Mouse (Mus musculus) fat pad, adult 2 months (tissue): ENCODE results near the gene C1ql2.

Experiments
- DNase-seq: peaks from one replicate; pipeline ENCODE4 v3.0.0-alpha.2; 2011; ENCODE audit warnings: low read depth, low spot score; ENCODE audit errors: extremely low read depth

The C1ql2 gene

GRCm38 (mm10) chr1:120340419-120341171, at the start of gene C1ql2:
C1ql2 (plus strand) TSS chr1:120340582.
- DNase-seq = no peak

DNA sequence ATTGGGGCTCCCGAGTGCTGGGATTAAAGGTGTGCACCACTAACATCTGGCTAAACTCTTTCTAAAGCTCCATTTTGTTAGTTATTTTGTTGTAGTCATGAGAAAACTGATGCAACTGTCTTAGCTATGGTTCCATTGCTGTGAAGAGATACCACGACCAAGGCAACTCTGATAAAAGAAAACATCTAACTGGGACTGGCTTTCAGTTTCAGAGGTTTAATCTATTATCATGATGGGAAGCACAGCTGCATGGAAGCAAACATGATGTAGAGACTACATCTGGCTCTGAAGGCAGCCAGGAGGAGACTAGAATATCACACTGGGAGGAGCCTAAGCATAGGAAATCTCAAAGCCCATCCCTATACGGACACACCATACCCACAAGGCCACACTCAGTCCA, 48.7 kb upstream of the C1ql2 start:
- no peak for DNase-seq

DNA sequence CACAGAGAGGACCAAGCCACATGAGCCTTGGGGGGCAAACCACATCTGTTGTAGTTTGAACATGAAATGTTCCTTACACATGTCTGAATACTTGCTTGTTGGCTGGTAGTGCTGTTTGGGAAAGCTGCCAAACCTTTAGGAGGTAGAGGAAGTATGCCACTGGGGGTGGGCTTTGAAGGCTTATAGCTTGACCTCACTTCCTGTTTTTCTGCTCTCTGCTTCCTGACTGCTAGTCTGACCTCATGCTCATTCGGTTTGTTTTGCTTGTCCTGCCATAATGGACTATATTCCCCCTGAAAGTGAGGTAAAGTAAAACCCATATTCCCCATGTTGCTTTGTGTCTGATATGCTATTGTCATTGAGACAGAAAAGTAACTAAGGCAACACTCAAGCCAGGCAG, 46.6 kb upstream of the C1ql2 start:
- DNase-seq = no peak

- no peak for DNase-seq
These were observed 43.4 kb upstream of the C1ql2 start for GRCm38 (mm10) chr1:120296936-120297335.

DNA sequence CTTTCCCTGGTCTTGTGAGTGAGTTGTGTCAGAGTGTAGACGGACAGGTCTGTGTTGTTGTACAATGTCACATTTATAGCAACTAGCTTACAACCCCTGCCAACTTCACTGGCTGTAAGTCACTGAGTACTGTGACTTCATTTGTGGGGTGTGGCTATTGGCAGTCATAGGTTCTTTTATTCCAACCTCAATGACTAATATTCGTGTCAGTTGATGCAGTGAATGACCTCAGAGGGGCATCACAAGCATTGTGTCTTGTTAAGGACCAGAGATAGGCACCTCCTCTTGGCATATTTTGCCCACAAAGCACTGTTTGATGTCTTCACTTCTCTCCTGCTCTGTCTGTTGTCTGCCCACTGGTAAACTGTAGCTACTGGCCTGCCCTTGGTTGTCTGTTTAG, 34.6 kb upstream of the C1ql2 start:
- no peak for DNase-seq

- no peak for DNase-seq
These were observed 18.9 kb upstream of the C1ql2 start for GRCm38 (mm10) chr1:120321270-120322021.

DNA sequence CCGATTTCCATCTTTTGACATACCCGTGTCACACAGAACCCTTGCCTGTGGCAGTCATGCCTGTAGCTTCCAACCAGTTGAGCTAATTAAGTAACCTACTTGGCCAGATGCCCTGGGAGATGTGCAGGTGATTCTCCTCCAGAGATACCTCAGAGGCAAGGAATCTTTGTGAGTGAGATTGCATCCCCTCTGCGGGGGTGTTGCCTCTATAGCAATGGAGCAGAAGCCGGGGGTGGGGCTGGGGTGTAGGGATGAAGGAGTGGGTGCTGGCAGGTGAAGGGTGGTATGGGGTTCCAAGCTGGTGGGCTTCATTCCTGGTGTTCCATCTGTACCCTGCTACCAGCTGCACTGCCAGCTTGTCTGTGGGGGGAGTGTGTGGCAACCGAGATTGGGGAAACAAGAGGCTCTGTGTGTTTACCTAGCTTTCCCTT, 17.2 kb upstream of the C1ql2 start:
- peak; percentile 65 for DNase-seq

DNA sequence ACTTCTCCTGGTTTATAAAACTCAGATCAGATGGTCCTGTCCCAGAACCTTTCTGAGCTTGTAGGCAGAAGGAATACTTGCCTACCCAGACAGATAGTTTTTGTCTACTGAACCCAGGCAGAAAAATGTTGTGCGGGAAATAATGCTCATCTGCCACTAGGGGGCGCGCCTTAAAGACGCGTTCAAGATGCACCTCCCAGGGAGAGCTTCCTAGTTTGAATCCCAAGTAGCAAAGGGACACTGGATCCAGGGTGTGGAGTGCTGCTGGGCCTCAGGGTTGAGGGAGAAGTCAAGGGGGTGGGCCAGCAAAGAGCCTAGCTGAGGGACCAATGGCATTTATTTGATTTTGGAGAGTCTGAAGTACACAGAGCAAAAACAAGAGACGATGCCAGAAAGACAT, 12.7 kb upstream of the C1ql2 start:
- DNase-seq = no peak

GRCm38 (mm10) chr1:120328212-120328611, 12.2 kb upstream of the C1ql2 start:
- DNase-seq = no peak

DNA sequence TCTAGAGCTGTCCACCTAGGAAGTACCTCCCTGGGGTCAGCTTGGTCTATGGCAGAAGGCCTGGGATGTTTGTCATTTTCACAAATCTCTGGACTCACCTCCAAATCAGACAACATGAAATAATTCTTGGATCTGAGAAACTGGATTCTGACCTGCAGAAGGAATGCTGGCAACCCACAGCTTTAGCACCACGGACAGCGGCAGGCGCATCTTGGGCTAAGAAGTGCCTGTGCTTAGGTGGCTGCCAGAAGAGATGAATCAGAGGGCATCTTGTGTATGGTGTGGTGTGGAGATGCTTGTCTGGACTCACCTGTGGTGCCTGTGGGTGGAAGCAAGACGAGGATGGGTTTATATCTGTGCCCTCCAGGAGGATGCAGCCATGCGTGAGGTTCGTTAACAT, 8.5 kb upstream of the C1ql2 start:
- no peak for DNase-seq

- no peak for DNase-seq
These were observed 2.4 kb upstream of the C1ql2 start for GRCm38 (mm10) chr1:120337970-120338369.

GRCm38 (mm10) chr1:120341172-120341675, 842 bp downstream of the C1ql2 start:
- no peak for DNase-seq

DNA sequence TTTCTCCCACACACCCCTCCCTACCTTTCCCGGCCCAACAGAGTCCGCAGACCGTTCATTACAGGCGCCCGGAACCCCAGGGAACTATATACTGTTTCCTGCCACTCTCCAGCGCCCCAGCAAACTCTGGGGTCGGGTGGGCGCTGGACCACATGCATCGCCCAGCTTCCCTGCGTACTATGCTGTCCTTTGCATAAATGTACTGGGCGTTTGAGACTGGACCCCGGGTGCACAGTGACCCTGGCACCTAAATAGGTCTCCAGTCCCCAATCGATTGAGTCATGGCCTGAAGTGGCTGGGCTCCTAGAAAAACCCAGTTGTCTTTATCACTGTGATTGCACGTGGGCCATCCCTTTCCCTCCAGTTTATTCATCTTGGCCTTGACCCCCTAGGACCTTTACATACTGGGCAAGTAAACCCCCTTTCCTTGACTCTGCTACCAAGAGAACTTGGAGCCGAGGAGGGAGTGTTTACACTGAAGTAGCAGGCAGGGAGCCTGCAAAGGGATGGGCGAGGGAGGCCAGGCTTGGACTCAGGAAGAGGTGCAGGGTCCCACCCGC, 1.5 kb downstream of the C1ql2 start:
- DNase-seq = no peak

DNA sequence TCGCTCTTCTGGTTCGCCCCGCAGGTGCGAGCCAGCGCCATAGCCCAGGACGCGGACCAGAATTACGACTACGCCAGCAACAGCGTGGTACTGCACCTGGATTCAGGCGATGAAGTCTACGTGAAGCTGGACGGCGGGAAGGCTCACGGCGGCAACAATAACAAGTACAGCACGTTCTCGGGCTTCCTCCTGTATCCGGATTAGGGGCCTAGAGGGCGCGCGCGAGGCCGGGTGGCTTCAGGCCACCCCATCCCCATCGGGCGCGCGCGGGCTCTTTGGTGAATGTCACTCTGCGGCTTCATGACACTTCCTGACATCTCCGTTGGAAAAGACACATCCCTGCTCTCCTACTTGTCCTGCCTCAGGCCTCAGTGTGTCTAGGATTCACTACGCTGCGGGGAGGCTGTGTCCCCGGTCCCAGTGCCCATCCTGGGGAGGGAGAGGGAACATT, 2.0 kb downstream of the C1ql2 start:
- DNase-seq = no peak

DNA sequence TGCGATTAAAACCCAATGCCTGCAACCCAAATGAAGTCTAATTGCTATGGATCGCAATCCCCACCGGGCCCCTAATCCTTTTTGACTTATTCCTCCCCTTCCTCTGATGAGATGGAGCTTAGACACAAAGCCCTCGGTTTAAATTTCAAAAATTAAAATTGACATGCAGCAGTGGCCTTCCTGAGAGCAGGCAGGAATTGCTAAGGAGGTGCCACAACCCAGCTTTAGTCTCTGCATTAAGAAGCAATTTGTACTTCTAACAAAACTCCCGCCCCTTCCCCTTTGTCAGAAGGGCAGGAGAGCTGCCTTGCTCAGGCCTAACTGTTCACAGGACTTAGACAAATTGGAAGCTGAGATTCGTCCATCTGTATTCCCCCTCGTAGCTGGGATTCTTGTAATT, 4.6 kb downstream of the C1ql2 start:
- DNase-seq = no peak

DNA sequence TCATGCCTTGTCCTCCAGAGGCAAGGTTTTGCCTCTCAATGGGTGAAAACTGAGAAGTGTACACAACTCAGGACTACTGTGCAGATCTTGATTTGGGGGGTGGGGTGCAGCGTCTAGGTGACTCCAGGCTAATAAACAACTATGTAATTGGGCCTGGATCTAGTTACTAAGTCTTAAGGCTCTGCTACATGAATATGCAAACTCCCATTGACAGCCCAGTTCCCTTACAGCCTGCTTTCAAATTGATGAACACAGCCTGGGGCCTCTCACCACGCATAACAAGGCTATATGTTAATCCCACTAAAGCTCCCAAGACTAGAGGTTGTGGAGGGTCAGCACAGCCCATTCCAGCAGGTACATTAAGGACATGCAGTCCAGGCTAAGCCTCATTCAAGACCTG, 14.0 kb downstream of the C1ql2 start:
- no peak for DNase-seq

GRCm38 (mm10) chr1:120357371-120358274, 17.2 kb downstream of the C1ql2 start:
- no peak for DNase-seq

GRCm38 (mm10) chr1:120363638-120364037, 23.3 kb downstream of the C1ql2 start:
- DNase-seq = no peak

GRCm38 (mm10) chr1:120368138-120368537, 27.8 kb downstream of the C1ql2 start:
- no peak for DNase-seq

DNA sequence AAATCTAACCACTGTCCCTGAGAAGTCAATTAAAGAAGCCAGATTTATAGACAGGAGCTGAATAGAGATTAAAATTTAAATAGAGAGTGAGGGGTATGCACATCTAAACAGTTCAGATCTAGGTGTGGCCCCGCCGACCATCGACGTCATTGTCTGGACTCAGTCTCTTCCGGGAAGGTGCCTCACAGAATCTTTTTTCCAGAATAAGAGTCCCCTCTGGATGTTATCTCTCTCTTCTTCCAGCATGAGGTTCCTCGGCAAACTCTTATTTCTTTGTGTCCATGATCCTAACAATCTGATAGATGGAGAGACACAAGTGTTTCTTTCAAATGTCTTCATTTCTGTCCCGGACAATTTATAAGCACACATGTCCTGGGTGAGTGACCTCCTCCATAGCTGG, 33.7 kb downstream of the C1ql2 start:
- DNase-seq = no peak

DNA sequence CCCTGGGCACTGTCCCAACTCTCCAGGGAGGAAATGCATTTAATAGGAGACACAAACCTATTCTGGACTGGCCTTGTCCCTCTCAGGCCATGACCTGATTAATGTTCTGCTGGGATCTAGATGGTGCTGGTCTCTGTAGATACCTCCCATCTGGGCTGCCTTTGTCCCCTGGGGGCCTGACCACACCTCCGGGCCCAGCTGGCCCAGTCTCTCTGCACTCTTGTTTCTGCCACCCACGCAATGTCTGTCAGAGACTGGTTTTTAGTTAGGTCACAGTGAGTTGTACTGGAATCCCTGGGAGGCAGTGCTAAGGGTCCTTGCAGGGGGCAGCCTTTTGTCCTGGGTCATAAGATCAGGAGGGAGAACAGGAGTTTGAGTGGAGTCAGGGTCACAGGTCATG, 34.5 kb downstream of the C1ql2 start:
- DNase-seq = no peak
